Mouse (Mus musculus): ENCODE results near the gene Gm7978. TPM values are rescaled to one million over a fixed set of nuclear protein-coding genes. Genes with fewer than 3 reads are reported as not detected.
"Not testable (repeated sequence)": the region's sequence is repeated elsewhere in the genome, so short reads cannot be mapped to it uniquely, and the experiment has no call there.

Gene Gm7978
- not detected for total RNA-seq (2021)
- long read RNA-seq, experiment 1 = 0 reads
- long read RNA-seq, experiment 2 = 0 reads

DNA sequence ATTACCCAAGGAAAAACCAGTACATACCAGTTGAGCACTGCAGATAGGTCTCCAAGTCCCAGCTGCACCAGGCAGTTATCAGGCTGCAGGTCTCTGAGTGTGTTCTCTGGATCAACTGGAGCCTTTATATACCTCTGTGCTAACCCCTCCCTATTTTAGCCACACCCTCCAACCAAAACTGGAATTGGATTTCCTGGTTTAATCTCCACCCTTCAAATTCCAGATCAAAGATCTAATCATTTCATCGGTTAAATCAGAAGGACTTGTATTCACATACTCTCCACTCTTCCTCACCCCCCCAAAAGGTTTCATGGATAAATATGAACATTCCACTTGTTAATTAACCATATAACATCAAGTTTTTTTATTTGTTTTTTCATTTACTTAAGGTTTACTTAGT, at the start of gene Gm7978:
Gene Gm7978 (minus strand): TSS at position 101 of the 400 bp plus-strand sequence.
- H3K4me3 ChIP-seq; H3K27ac ChIP-seq; DNase-seq (ENCODE audit: extremely low spot score in 1 of 2, low spot score in 2 of 2); intact Hi-C loops (cut with DNase I): not testable (repeated sequence)

DNA sequence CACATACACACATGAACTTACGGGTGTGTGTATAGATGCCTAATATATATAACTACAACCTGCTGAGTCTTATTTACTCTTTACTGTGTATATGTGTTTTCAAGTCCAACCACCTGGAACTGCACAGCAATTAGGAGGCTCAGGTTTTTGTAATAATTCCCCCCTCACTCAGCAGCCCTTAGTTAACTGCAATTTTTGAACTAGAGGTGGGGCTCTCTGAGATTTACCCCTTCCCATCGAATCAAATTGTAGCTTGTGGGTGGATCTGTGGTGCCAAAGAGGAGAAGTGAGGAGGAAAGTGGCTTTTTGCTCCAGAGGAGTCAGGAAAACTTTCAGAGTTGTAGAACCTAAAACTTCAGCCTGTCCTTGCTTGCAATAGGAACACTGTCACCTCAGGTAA, 39.7 kb upstream of the Gm7978 start, which contains the start of gene E330014E10Rik:
Gene E330014E10Rik (plus strand): TSS at position 301 of the 400 bp plus-strand sequence.
- DNase-seq (ENCODE audit: extremely low spot score in 1 of 2, low spot score in 2 of 2); H3K4me3 ChIP-seq; H3K27ac ChIP-seq; intact Hi-C loops (cut with DNase I): not testable (repeated sequence)

- intact Hi-C loops (cut with DNase I); H3K4me3 ChIP-seq: not testable (repeated sequence)
Measured at GRCm38 (mm10) chr5:95741714-95742113, 5.7 kb upstream of the Gm7978 start, which contains the start of gene Gm7982. Gene Gm7982 (plus strand): TSS chr5:95742014.

More at GRCm38 (mm10) chr5:95741714-95742113, 5.7 kb upstream of the Gm7978 start, which contains the start of gene Gm7982:
- H3K27ac ChIP-seq; DNase-seq (ENCODE audit: extremely low spot score in 1 of 2, low spot score in 2 of 2): not testable (repeated sequence)

Other genes with a start within 250 kb of the Gm7978 start
- not detected for gene Gm3286, start 225.4 kb downstream of the Gm7978 start, total RNA-seq (2021)
- gene Gm7971, start 141.3 kb downstream of the Gm7978 start, total RNA-seq (2021) = not detected
- not detected for gene Gm7982, start 5.8 kb upstream of the Gm7978 start, total RNA-seq (2021)
- gene E330014E10Rik, start 39.8 kb upstream of the Gm7978 start, total RNA-seq (2021) = not detected
- gene Cxcl13, start 220.8 kb upstream of the Gm7978 start, total RNA-seq (2021) = not detected